9 mouse cellular contexts compared by ENCODE assay signal in the genomic region with DNA sequence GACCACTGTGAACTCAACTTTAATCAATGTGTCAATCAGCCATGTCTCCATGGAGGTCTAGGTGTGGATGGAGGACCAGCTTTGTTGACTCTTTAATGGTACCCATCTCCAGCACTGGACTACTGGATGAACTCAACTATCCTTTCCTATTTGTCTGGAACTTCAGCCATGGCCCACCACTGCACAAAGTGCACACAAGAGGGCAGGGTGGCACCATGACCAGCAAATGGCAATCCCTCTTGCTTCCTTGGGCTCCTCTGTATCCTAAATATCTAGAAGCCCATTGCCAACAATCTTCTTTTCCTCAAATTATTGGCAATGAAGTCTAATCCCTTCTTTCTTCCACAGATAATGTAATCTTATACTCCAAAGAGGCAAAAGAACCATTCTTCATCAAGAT. TPM values are rescaled to one million over a fixed set of nuclear protein-coding genes. Genes with fewer than 3 reads are reported as not detected.
DNase-seq lines count a peak whose midpoint lies in the region; ATAC-seq and TF ChIP-seq lines count a peak whose summit lies in the region.
"Had no signal": no experiment of that assay in that cellular context is flagged by ENCODE, and none has a peak within 500 bp of the region (broad histone marks: within the 10 kb centered on the region; RNA-seq: fewer than 3 reads in every experiment).

No protein-coding gene starts in this region.

- H3K27me3 ChIP-seq in heart, embryonic 11.5 days (ENCODE audit: control insufficient read depth, insufficient read depth, low read length): no peaks in the 10 kb centered on the region
- no peaks in the 10 kb centered on the region for H3K27me3 ChIP-seq in lung, embryonic 14.5 days (ENCODE audit: insufficient read depth, low read length)

- no peaks in the 10 kb centered on the region for H3K36me3 ChIP-seq in heart, embryonic 11.5 days (ENCODE audit: control insufficient read depth, insufficient read depth, low read length)
- no peaks in the 10 kb centered on the region for H3K36me3 ChIP-seq in lung, embryonic 14.5 days (ENCODE audit: insufficient read depth)

- no peaks in the 10 kb centered on the region for H3K9me3 ChIP-seq in heart, embryonic 11.5 days (replicated peaks; ENCODE audit: control insufficient read depth, low read length)
- H3K9me3 ChIP-seq in lung, embryonic 14.5 days (ENCODE audit: low read depth, low read length): no peaks in the 10 kb centered on the region

- H3K4me3 ChIP-seq in heart, embryonic 11.5 days (ENCODE audit: low read depth, low read length): no peak overlapping the region
- no peak overlapping the region for H3K4me3 ChIP-seq in lung, embryonic 14.5 days (ENCODE audit: low read depth, low read length)
- H3K4me3 ChIP-seq: erythroblast, embryonic 14.5 days had no signal

- no peaks in the 10 kb centered on the region for H3K4me1 ChIP-seq in heart, embryonic 11.5 days (ENCODE audit: control insufficient read depth, insufficient read depth, low read length)
- H3K4me1 ChIP-seq in lung, embryonic 14.5 days (ENCODE audit: insufficient read depth): no peaks in the 10 kb centered on the region

- H3K4me2 ChIP-seq in heart, embryonic 11.5 days: no peak overlapping the region
- no peak overlapping the region for H3K4me2 ChIP-seq in lung, embryonic 14.5 days

- intact Hi-C loops in heart, postnatal 36 days (cut with DNase I): loop anchor here (1.0 kb wide), 1 partner anchor 390 kb away; no protein-coding TSS in a partner anchor

- peak; percentile 2 to 13 for DNase-seq in heart, postnatal 36 days
- DNase-seq in lung, embryonic 14.5 days: no peak
- no peak for DNase-seq in lung, adult 18-20 months
- peak; percentile 17 to 29 for DNase-seq in adrenal gland, postnatal 36 days
- peak; percentile 48 to 53 for DNase-seq in kidney, postnatal 4 days
- DNase-seq in right cerebral cortex, postnatal 14 days: no peak
- DNase-seq: spleen, adult 18-20 months had no signal

- H3K27ac ChIP-seq in heart, embryonic 11.5 days (ENCODE audit: low read depth, low read length): no peak overlapping the region
- no peak overlapping the region for H3K27ac ChIP-seq in lung, embryonic 14.5 days (ENCODE audit: low read depth)

- no peak overlapping the region for H3K9ac ChIP-seq in heart, embryonic 11.5 days (ENCODE audit: low read depth, low read length)
- no peak overlapping the region for H3K9ac ChIP-seq in lung, embryonic 14.5 days

- no peak for ATAC-seq in heart, embryonic 11.5 days (replicated peaks; ENCODE audit: insufficient number of reproducible peaks, low FRiP score, low TSS enrichment)
- no peak for ATAC-seq in lung, embryonic 14.5 days (ENCODE audit: insufficient read depth)

- TF ChIP-seq CTCF in lung, embryonic 14.5 days (IDR thresholded peaks at IDR 0.05; ENCODE audit: low read depth): peak; percentile 44

RNA-seq across cellular contexts. Expression of a gene that starts 55.6 kb away (rescaled TPM):
- not detected for total RNA-seq in heart, postnatal 36 days (2021)
- not detected in 2 replicates for polyA plus RNA-seq in heart, embryonic 11.5 days (2014; fragmentation: Nextera tagmentation; extraction: Ambion mirVana)
- 22.4 and 24.4 TPM in 2 replicates for polyA plus RNA-seq in lung, embryonic 14.5 days (2014; fragmentation: Nextera tagmentation; extraction: Ambion mirVana)
- total RNA-seq in adrenal gland, postnatal 36 days (2021): under 1 TPM; 0.16 to 0.36 TPM
- polyA plus RNA-seq: erythroblast, embryonic 14.5 days had no signal

Comparison
In these comparisons a context has a peak if more than half of its experiments do, and no peak if none do; other contexts are left out.
1. DNase-seq: peak in heart, postnatal 36 days (2 of 2), adrenal gland, postnatal 36 days (2 of 2) and kidney, postnatal 4 days (2 of 2); none in lung, embryonic 14.5 days (single experiment), lung, adult 18-20 months (0 of 2) and right cerebral cortex, postnatal 14 days (single experiment).